Mouse (Mus musculus) forebrain, embryonic 10.5 days (tissue): ENCODE results near the gene Nat10. TPM values are rescaled to one million over a fixed set of nuclear protein-coding genes. Genes with fewer than 3 reads are reported as not detected.

ENCODE experiments used
- DNase-seq: peaks from one replicate; pipeline ENCODE4 v3.0.0-alpha.2; 2017; ENCODE audit warnings: low spot score; ENCODE audit errors: extremely low spot score
- H3K27ac ChIP-seq: fragments of 300-500 bp; sonication (generic); 2 replicates; pipeline ENCODE4 v1.5.1; 2016; ENCODE audit warnings: mild to moderate bottlenecking
- H3K27me3 ChIP-seq: fragments of 300-500 bp; sonication (generic); 2 replicates; pipeline ENCODE4 v1.6.1; 2016; ENCODE audit warnings: mild to moderate bottlenecking; ENCODE audit not compliant: poor library complexity, severe bottlenecking
- H3K36me3 ChIP-seq: fragments of 300-500 bp; sonication (generic); replicated peaks from 2 replicates; pipeline ENCODE4 v1.6.1; 2016; ENCODE audit warnings: mild to moderate bottlenecking, moderate library complexity
- H3K4me1 ChIP-seq: fragments of 300-500 bp; sonication (generic); 2 replicates; pipeline ENCODE4 v1.6.1; 2016
- H3K4me3 ChIP-seq: fragments of 300-500 bp; sonication (generic); 2 replicates; pipeline ENCODE4 v1.5.1; 2016; ENCODE audit warnings: mild to moderate bottlenecking, moderate library complexity
- H3K9me3 ChIP-seq: fragments of 300-500 bp; sonication (generic); 2 replicates; pipeline ENCODE4 v1.6.1; 2016; ENCODE audit warnings: mild to moderate bottlenecking, moderate library complexity
- WGBS: fragments of 180-500 bp; shearing (Covaris S2); methylation state at CpG from one replicate; pipeline ENCODE4 v1.1.7; 2016; 5-methylcytosine and 5-hydroxymethylcytosine counted together
- polyA plus RNA-seq: library from polyadenylated mRNA; unstranded; fragments of >200 nt; fragmentation: Nextera tagmentation; extraction: Ambion mirVana; gene quantifications from 2 replicates; pipeline ENCODE4 v1.2.1, GENCODE M21; 2016

Nat10 gene
- polyA plus RNA-seq, 1 experiment from 2014 or later, result 37.5 TPM

GRCm38 (mm10) chr2:103731423-103731822, 29.6 kb downstream of the Nat10 start:
- DNase-seq, result no peak
- Histone ChIP-seq H3K27me3 (no peaks in the 10 kb centered on the region), H3K4me1 (no peaks in the 10 kb centered on the region), H3K4me3 (no peak overlapping the region), H3K36me3 (peaks cover 97% of the 10 kb centered on the region), H3K9me3 (no peaks in the 10 kb centered on the region), H3K27ac (no peak overlapping the region)
- 93% methylated on average over 6 of the region's 6 CpGs for WGBS

GRCm38 (mm10) chr2:103730999-103731398, 30.1 kb downstream of the Nat10 start:
- Histone ChIP-seq H3K4me1 (no peaks in the 10 kb centered on the region), H3K27me3 (no peaks in the 10 kb centered on the region), H3K4me3 (no peak overlapping the region), H3K27ac (no peak overlapping the region), H3K36me3 (peaks cover 97% of the 10 kb centered on the region), H3K9me3 (no peaks in the 10 kb centered on the region)
- DNase-seq, result no peak
- 90% methylated on average over 8 of the region's 8 CpGs for WGBS

- no peaks in the 10 kb centered on the region for H3K9me3 ChIP-seq
- no peak overlapping the region for H3K27ac ChIP-seq
- no peaks in the 10 kb centered on the region for H3K27me3 ChIP-seq
- DNase-seq, result no peak
- H3K4me1 ChIP-seq, result no peaks in the 10 kb centered on the region
- whole genome bisulfite sequencing, result 92% methylated on average over 12 of the region's 12 CpGs
- H3K4me3 ChIP-seq, result no peak overlapping the region
- H3K36me3 ChIP-seq, result peaks cover 97% of the 10 kb centered on the region
These were observed 33.0 kb downstream of the Nat10 start for GRCm38 (mm10) chr2:103728027-103728540.

GRCm38 (mm10) chr2:103724521-103724920, 36.5 kb downstream of the Nat10 start:
- H3K4me1 ChIP-seq, result no peaks in the 10 kb centered on the region
- no peaks in the 10 kb centered on the region for H3K27me3 ChIP-seq
- H3K4me3 ChIP-seq, result no peak overlapping the region
- no peak for DNase-seq
- no peak overlapping the region for H3K27ac ChIP-seq
- peaks cover 96% of the 10 kb centered on the region for H3K36me3 ChIP-seq
- no peaks in the 10 kb centered on the region for H3K9me3 ChIP-seq
- WGBS, result 91% methylated on average over 2 of the region's 2 CpGs

- H3K36me3 ChIP-seq, result peaks cover 85% of the 10 kb centered on the region
- H3K27me3 ChIP-seq, result no peaks in the 10 kb centered on the region
- H3K9me3 ChIP-seq, result no peaks in the 10 kb centered on the region
- H3K4me1 ChIP-seq, result no peaks in the 10 kb centered on the region
- H3K4me3 ChIP-seq, result no peak overlapping the region
- no peak for DNase-seq
- H3K27ac ChIP-seq, result no peak overlapping the region
- 96% methylated on average over 7 of the region's 7 CpGs for WGBS
These were observed 41.8 kb downstream of the Nat10 start for GRCm38 (mm10) chr2:103719292-103719646.

- Histone ChIP-seq H3K9me3 (no peaks in the 10 kb centered on the region), H3K27ac (no peak overlapping the region), H3K27me3 (no peaks in the 10 kb centered on the region), H3K4me3 (no peak overlapping the region), H3K4me1 (no peaks in the 10 kb centered on the region), H3K36me3 (peaks cover 83% of the 10 kb centered on the region)
- WGBS, result 66% methylated on average over 8 of the region's 8 CpGs
- peak; percentile 67 for DNase-seq
These were observed 42.3 kb downstream of the Nat10 start for GRCm38 (mm10) chr2:103718594-103719291.

GRCm38 (mm10) chr2:103714412-103714811, 46.7 kb downstream of the Nat10 start:
- DNase-seq, result no peak
- Histone ChIP-seq H3K4me3 (no peak overlapping the region), H3K27me3 (no peaks in the 10 kb centered on the region), H3K27ac (no peak overlapping the region), H3K4me1 (no peaks in the 10 kb centered on the region), H3K36me3 (peaks cover 82% of the 10 kb centered on the region), H3K9me3 (no peaks in the 10 kb centered on the region)
- 73% methylated on average over 4 of the region's 4 CpGs for WGBS

GRCm38 (mm10) chr2:103713831-103714230, 47.2 kb downstream of the Nat10 start:
- H3K27ac ChIP-seq, result no peak overlapping the region
- peaks cover 88% of the 10 kb centered on the region for H3K36me3 ChIP-seq
- no peak overlapping the region for H3K4me3 ChIP-seq
- no peaks in the 10 kb centered on the region for H3K27me3 ChIP-seq
- 89% methylated on average over 7 of the region's 7 CpGs for WGBS
- no peaks in the 10 kb centered on the region for H3K4me1 ChIP-seq
- DNase-seq, result no peak
- no peaks in the 10 kb centered on the region for H3K9me3 ChIP-seq

GRCm38 (mm10) chr2:103710849-103711248, 50.2 kb downstream of the Nat10 start:
- no peak overlapping the region for H3K4me3 ChIP-seq
- WGBS, result 96% methylated on average over 7 of the region's 7 CpGs
- no peaks in the 10 kb centered on the region for H3K27me3 ChIP-seq
- peaks cover 86% of the 10 kb centered on the region for H3K36me3 ChIP-seq
- no peak for DNase-seq
- H3K9me3 ChIP-seq, result no peaks in the 10 kb centered on the region
- H3K4me1 ChIP-seq, result peaks cover 10% of the 10 kb centered on the region
- H3K27ac ChIP-seq, result no peak overlapping the region

- WGBS, result 88% methylated on average over 6 of the region's 6 CpGs
- DNase-seq, result no peak
- peaks cover 89% of the 10 kb centered on the region for H3K36me3 ChIP-seq
These were observed 53.9 kb downstream of the Nat10 start for GRCm38 (mm10) chr2:103707056-103707776.

GRCm38 (mm10) chr2:103706226-103706625, 54.8 kb downstream of the Nat10 start:
- peaks cover 11% of the 10 kb centered on the region for H3K4me1 ChIP-seq
- H3K36me3 ChIP-seq, result peaks cover 85% of the 10 kb centered on the region
- H3K9me3 ChIP-seq, result no peaks in the 10 kb centered on the region
- DNase-seq, result no peak
- 0 out of 2 replicates have a peak overlapping the region, but pooled peaks have one; percentile 21 for H3K27ac ChIP-seq
- no peaks in the 10 kb centered on the region for H3K27me3 ChIP-seq
- 67% methylated on average over 11 of the region's 11 CpGs for WGBS
- H3K4me3 ChIP-seq, result no peak overlapping the region

More at GRCm38 (mm10) chr2:103707056-103707776, 53.9 kb downstream of the Nat10 start:
- H3K27me3 ChIP-seq, result no peaks in the 10 kb centered on the region
- H3K27ac ChIP-seq, result no peak overlapping the region
- no peak overlapping the region for H3K4me3 ChIP-seq
- peaks cover 11% of the 10 kb centered on the region for H3K4me1 ChIP-seq
- no peaks in the 10 kb centered on the region for H3K9me3 ChIP-seq

- Histone ChIP-seq H3K9me3 (no peaks in the 10 kb centered on the region), H3K27ac (peak overlapping the region; percentile 21; the same call in 1 of the 2 replicates), H3K4me1 (peaks cover 11% of the 10 kb centered on the region), H3K4me3 (no peak overlapping the region), H3K36me3 (peaks cover 81% of the 10 kb centered on the region), H3K27me3 (no peaks in the 10 kb centered on the region)
- no peak for DNase-seq
- WGBS, result 94% methylated on average over 4 of the region's 4 CpGs
These were observed 55.2 kb downstream of the Nat10 start for GRCm38 (mm10) chr2:103705826-103706225.

GRCm38 (mm10) chr2:103703865-103704264, 57.2 kb downstream of the Nat10 start:
- no peak overlapping the region for H3K27ac ChIP-seq
- peaks cover 20% of the 10 kb centered on the region for H3K4me1 ChIP-seq
- peaks cover 63% of the 10 kb centered on the region for H3K36me3 ChIP-seq
- no peak for DNase-seq
- 95% methylated on average over 4 of the region's 4 CpGs for WGBS
- H3K27me3 ChIP-seq, result no peaks in the 10 kb centered on the region
- H3K4me3 ChIP-seq, result no peak overlapping the region
- no peaks in the 10 kb centered on the region for H3K9me3 ChIP-seq
